Mouse (Mus musculus) G1E (cell line): ENCODE data around the gene Cd24a.

Experiments used
- CTCF ChIP-seq: IDR thresholded peaks from 2 replicates; pipeline ENCODE4 v1.5.1; 2012; ENCODE audit warnings: low read depth, low read length, inconsistent platforms, mixed read lengths
- GATA1 ChIP-seq: IDR thresholded peaks from 2 replicates; pipeline ENCODE4 v1.6.1; 2012; ENCODE audit warnings: borderline replicate concordance, low read length, inconsistent platforms, mixed read lengths

- no peak for TF ChIP-seq CTCF
- no peak for TF ChIP-seq GATA1
Measured at GRCm38 (mm10) chr10:43603975-43604686, 26.0 kb downstream of the Cd24a start.
